Mouse (Mus musculus) 3T3-L1 (cell line): ENCODE results near the gene Dglucy.
A peak's percentile ranks its signal among the peaks of the same experiment; 100 is the strongest.

Experiments
- DNase-seq: peaks from one replicate; pipeline ENCODE4 v3.0.0-alpha.2; 2015; ENCODE audit warnings: low read depth, low spot score

Dglucy gene

DNA sequence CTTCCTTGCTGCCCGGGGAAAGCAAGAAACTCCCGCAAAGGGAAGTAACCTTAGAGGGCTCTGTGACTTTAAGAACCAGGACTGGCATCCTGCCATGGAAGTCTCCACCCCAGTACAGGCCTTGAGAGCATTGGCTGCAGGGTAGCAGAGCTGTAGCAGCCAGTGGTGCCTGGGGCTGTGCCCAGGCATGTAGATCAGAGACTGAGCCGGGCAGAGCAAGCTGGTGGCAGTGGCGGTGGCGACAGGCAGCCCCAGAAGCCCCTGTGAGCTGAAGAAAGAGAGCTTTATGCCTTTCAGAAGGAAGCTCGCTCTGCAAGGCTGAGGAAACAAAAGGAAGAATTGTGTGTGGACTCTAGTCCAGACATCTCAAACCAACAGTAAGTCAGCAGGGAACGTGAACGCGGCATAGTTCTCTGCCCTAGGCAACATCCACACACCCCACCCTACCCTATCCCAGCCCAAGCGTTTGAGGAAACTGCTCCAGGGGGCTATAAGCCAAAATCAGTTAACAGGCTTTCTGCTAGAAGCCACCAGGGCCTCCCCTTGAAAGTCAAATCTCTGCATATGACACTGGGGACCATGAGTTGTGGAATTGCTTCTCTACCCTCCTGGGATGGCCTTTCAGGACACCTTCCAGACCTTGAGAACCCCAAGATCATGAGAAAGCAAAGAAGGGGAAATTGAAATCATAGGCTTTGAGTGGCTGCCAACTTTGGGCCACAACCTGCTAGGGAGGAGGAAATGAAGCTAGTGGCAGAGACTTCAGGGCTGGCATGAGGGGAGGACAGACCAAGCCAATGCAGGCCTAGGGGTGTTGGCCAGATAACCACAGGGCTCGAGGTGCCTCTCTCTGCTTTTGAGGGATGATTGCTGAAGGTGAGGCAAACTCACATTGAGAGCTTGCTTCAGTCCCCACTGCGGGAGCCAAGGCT lies at the start of gene Dglucy:
TSS of gene Dglucy (plus strand) at position 124 of the 932 bp plus-strand sequence.
- peak; percentile 95 for DNase-seq

DNA sequence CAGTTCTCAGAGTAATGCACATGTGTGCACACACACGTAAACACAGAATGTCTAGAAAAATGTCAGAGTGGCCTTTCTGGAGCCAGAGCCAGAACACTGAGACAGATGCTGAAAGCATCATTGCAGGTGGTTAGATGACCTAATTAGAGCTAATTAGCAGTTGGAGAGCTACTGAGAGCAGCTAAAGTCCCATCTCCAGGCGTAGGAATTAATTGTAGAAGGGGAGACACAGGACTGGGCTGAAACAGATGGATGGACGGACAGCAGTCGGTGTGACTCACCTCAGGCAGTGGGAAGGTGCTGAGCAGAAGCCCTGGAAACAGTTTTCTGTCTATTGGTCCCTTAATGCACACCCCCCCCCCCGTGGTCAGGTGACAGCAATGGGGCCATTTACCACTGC lies 43.7 kb upstream of the Dglucy start:
- no peak for DNase-seq

DNA sequence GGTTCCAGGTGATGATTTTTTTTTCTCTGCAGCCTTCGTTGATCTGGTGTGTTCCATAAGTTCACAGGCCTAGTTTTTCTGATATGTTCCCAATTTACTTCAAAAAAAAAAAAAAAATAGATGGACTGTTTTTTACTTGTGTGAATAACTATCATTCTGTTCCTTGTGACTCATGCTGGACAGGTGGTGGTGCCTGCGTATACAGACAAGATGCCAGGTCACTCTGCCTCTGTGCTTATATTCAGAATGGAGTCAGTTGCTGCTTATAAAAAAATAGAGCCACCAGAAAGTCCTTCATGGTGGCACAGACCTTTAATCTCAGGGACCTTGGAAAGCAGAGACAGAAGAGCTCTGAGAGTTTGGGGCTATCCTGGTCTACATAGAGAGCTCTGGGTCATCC lies 43.3 kb upstream of the Dglucy start:
- DNase-seq, result no peak

DNA sequence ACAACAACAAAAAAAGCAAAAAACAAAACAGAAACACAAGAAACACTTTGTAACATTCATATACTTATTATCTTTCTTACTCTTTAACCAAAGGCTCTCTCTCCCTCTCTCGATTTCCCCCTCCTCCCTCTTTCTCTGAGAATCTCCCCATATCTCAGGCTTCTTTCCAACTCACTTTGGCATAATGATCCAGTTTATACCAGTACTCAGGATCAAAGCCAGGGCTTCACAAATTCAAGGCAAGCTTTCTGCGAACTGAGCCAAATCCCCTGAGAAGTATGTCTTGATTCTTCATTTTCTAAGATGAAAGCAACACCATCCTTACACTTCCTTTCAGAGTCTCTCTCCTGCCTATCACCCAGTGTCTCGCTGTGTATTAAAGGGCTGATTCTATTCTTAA lies 40.4 kb upstream of the Dglucy start:
- no peak for DNase-seq

DNA sequence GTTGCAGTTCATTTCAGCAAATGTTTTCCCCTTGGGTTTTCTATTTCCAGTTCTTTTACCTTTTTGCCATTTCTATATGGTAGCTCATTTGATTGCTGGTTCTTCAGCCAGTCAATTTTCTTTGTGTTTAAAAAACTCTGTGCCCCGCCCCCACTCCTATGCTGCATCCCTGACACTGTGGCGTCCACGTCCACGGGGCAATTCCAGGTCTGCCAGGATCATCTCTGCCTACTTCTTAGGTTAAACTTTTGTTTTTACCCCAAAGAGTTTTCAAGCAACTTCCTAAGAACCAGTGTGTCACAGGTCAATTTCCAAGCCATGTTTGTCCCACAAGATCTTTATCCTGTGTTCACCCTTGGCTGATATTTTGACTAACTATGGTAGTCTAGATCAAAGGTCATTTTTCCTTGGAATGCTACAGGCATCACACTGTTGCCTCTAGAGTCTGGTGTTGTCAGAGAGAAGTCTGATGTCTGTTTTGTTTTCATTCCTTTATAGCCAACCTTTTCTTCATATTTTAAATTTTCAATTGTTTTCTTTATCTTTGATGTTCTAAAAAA lies 39.8 kb upstream of the Dglucy start:
- DNase-seq, result no peak

DNA sequence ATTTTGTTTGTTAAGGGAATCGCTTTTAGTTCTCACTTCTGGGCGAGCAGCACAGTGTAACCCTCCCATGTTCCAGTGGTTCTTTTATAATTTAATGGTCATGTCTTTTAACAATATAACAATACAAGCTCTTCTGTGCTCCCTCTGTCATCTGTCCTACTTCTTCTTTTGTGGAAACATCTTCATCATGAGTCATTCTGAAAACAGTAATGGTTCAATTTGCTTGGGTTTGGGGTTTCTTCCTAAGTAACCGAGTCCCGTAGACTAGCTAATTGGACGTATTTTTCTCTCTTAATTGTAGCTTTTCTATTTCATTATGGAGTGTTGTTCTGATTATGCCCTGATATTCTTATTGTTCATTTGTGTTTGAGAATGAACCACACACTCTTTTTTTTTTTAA lies 38.5 kb upstream of the Dglucy start:
- DNase-seq, result no peak

DNA sequence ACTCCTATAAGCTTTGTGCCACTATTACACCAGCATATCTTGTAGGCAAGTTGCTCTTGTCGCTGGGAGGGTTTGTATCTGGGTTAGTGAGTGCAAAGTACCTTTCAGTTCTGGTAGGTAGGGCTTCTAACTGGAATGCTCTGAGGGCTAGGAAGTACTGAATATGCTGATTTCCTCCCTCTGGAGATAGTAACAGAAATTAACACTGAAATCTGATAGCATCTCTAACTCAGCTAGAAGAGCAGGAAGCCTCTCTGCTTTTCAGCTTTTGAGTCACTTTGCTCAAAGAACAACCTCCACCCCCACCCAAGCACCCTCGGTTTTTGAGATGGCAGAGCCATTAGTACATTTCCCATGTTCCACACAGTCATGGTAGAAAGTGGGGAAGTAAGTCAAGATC lies 36.4 kb upstream of the Dglucy start:
- no peak for DNase-seq

DNA sequence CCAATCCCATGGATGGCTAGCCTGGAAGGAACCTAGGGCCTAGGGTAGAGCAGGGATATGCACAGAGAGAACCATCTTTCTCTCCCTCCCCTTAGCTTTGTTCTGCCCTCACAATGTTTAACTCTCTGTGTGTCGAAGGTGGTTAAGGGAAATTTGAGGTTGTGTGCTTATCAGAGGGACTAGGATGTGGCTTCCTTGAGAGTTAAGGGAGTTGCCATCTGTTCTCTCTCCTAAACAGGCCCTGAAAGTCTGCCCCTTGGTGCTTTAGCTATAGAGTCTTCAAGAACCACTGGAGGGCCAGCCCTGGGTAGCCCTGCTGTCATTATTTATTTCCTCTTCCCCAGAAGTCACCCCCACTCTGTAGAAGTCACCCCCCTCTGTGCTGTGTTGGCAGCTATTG lies 25.9 kb upstream of the Dglucy start:
- DNase-seq, result no peak

DNA sequence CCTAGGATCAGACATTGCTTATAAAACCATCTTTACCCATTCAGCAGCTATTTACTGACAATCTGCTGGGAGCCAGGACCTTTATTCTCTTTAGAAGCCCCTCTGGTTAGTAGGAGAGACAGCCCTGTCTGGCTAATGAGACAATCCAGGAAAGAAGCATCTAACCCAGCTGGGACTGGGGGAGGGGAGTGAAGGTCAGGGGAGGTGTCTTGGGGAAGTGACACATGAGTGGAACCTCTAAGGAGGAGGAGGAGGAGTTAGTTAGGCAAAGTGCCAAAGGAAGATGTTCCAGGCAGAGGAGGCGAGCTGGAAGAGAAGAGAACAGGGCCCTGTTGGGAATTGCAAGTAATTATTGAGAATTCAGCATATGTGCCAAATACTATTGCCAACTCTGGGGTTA lies 25.1 kb upstream of the Dglucy start:
- no peak for DNase-seq

DNA sequence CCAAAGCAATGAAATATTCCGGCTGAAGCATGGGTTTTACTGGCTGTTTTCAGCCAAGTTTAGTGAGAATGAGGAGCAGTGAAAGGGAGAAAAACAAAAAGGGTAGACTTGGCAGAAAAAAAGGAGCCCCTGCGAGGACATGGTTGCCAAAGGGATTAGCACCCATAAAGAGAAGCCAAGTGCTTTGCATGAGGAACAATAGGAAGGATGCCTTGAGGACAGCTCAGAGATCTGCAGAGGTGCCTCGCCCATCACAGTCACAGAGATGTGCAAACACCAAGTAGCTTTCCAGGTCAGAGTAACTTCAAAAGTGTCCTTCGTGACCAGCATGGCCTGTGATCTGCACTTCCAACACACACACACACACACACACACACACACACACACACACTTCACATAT lies 21.4 kb upstream of the Dglucy start:
- DNase-seq, result no peak

DNA sequence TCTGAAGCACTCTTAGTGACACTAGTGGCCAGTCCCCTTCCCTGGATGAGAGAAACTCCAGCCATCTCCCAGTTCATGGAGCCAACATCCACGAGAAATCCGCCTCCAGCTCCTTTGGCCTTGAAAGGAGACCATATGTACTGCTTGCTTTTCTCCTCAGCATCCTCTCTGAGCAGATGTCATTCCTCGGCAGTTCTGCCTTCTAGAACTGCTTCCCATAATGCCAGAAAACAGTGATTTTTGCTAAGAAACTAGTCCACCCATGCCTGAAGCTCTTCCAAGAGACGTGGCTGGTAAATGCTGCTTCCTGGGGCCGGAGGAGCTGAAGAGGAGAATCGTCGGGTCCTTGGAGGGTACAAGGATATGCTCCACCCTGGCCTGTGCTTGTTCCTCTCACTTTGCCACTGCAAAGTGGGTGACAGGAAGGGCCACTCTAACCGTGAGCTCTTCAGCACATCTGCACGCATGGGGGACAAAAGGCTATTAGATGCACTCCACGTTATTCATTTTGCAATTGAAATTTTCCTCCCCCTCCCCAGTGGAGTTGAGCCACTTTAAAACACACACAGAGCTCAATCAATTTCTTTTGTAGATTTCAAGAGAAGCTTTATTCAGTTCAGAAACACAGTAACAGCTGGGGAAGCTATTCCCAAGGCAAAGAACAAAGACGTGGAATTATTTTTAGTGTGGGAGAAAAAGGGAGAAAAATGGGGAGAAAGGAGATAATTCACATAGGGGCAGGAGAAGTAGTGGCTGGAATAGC lies 16.0 kb upstream of the Dglucy start:
- no peak for DNase-seq

DNA sequence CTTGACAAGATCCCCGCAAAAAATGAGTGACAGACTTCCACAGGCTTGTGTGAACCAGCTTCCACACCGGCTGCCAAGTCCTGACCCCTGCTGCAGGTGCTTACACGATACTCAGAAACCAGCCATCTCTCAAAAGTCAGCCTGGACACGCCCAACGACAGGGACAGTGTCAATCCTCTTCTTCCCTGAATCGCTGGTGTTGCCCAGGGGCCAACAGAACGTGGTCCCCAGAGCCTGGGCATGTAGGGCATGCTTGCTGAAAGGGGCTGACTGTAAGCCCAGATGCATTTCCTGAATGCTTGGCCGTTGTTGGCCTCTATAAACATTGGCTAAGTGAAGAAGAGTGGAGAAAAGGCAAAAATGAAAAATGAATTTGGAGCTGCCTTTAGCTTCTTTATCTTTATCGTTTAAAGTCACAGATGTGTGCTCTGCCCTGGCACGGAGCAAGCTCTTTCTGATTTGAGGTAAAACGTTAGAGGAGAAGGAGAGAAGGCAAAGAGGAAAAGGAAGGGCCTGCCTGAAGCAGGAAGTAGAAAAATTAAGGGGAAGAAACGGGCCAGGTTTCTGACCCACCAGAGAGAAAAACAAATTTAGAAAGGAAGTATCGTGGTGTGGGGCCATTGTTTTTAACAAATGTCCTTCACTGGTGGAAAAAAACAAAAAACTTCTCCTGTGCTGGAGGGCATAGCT lies 14.4 kb upstream of the Dglucy start:
- no peak for DNase-seq

DNA sequence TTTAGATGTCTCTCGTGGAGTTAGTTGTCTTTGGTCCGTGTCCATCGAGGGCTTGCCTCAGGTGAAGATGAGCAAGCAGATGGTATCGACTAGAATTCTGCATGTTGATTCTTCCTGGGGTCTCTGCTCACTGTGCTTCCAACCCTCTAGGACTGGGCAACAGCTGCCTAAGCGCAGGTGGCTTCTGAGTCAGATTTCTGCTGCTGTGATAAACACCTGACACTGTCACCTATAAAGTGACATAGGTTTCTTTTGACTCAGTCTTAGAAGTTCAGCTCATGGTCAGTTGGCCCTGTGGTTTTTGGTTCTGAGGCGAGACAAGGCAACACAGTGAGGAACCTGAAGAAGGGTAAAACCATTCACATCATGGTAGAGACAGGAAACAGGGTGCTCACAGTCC lies 9.0 kb upstream of the Dglucy start:
- no peak for DNase-seq

DNA sequence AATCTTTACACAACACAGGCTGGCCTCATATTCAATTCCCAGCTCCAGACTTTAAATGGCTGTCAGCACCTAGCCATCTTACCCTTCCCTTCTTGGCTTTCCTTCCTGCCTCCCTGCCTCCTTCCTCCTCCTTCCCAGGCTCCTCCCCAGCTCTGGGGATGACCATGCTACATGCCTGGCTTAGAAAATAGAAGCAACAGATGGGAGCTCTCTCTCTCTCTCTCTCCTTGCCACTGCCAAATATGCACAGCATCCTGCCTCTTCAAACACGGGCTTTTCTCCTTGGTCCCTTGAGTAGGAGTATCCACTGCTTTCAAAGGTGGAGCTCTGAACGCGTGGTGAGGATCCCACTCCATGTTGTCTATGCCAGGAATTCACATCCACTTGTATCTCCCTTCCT lies 8.1 kb upstream of the Dglucy start:
- no peak for DNase-seq

DNA sequence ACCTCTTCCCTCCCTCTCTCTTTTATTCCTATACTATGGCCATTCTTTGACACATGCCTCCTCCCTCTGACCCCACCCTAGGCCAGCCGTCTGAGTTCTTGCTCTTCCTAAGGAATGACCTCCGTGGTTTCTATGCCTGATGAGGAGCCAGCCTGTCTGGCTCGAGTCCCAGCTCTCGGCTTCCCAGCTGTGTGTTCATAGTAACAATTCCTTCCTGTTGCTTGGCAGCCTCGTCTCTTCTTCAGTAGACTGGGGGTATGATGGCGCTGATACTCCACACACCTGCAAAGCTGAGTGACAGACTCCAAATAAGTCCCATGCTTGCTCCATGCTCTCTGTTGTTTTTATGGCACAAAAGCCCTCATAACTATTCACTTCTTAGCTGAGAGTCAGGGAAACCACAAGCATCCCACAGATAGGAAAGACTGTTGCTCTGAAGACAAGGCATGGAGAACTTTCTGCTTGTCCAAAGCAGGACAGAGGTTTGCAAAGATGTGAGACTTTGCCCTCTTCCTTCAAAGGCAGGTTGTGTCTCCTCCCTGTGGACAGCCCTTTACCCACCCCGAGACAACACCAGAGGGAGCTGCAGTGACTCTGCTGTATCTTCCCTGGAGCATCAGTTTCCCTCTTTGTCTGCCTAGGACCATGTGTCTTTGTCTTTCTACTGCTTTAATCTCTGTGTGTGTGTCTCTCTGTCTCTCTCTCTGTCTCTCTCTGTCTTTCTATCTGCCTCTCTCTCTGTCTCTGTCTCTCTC lies 6.5 kb upstream of the Dglucy start:
- DNase-seq, result peak; percentile 69

DNA sequence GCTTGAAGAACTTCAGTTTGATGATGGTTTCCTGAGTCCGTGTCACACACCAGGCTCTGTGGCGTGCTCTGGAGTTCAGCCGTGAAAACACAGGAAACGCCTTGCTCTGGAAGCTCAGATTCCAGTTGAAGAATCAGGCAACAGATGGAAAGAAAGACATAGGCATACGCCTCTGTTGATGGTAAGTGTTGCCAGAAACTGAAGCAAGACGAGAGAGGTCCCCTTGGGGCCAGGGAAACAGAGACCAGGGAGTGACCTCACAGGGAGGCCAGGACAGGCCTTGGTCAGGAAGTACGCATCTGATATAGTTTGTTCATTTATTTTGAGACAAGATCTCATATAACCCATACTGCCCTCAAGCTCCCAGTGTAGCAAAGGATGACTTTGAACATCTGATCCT lies 4.1 kb upstream of the Dglucy start:
- DNase-seq, result no peak

DNA sequence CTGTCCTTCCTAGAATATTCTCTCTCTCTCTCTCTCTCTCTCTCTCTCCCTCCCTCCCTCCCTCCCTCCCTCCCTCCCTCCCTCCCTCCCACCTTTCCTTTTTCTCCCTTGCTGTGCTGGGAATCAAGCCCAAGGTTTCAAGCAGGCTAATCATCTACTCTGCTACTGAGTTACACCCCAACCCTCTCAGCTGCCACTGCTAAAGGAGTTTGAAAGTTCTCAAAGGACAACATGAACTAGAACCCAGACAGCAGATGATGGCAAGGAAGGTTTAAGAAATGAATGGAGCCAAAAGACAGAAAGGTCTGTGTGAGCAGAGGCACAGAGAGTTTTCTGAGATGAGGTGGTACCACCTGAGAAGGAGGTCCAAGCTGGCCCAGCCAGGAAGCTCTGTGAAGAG lies 3.6 kb upstream of the Dglucy start:
- DNase-seq, result no peak

DNA sequence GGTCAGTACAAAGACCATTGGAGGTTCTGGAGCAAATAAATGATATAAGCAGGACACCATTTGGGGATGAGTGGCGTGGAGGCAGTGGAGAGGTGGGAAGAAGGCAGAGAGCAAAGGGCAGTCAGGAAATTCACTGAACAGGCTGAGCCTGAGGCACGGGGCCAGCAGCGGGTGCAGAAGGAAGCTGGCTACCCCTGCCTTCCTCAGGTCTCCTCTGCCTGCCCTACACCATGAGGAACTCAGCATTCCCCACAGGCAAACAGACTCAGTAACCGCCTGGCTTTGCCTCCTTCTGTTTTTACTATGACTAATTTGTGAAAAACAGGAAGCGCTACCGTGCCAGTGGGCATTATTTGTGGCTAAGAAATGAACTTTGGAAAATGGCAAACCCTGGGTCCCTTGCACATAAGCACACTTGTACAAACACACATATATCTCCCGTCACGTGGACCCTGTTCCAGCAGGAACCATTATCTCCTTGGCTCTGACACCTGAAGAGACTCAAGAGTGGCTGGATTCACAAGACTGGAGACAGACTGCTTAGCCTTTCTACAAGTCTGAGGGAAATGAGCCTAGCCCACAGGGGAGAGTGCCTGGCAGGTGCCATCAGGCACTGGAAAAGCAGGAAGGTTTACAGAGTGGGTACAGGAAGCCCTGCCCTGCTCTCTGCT lies 2.8 kb upstream of the Dglucy start:
- DNase-seq, result peak; percentile 32

DNA sequence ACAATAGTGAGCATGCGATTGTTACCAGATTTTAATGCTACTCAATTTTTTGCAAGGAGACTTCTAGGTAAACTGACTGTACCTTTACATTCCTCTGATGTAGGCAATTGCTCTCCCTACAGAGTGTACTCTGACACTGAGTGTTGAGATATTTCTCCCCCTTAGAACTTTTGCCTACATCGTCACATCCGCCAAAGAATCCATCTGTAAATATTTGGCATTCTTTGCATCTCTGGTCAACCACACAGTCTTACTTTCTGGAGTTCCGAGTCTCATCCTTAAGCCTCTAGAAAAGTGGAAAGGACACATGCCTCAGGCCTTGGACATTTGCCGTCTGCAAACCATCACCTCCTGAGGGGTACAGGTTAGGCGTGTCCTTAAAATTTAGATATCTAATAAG lies 1.9 kb upstream of the Dglucy start:
- peak; percentile 72 for DNase-seq

DNA sequence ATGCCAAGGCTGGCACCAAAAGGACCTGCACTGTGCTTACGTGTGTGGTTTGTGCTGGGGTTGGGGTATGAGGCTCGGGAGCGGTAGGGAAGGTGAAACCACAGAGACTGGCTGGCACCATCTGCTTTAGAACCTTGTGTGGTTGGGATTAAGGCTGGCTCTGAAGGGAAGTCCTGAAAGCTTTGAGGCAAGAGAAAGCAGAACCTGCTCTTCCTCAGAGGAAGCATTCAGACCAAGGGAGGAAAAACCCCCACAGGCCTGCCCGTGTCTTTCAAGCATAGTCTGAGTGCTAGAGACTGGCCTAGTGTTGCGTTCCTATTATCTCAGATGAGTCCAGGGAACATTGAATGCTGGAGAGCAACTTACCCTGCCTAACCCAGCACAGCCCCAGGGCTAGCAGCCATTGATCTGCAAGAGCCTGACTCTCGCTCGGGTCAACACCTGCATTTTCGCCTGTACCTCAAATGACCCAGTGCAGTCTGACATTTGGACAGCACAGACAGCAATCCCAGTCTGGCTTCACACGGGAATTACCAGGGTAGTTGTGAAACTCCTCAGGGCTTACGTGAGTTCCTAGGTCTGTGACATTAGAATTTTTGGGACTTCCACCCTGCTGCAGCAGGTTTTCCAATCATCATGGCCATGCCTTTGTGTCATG lies 452 bp upstream of the Dglucy start:
- DNase-seq, result no peak
